Mouse (Mus musculus) megakaryocyte progenitor cell, adult 5-6 weeks (primary cell): ENCODE results near the gene Olfr5. TPM values are rescaled to one million over a fixed set of nuclear protein-coding genes. Genes with fewer than 3 reads are reported as not detected.
"Not testable (repeated sequence)": the region's sequence is repeated elsewhere in the genome, so short reads cannot be mapped to it uniquely, and the experiment has no call there.

ENCODE experiments used
- ATAC-seq: replicated peaks from 2 replicates; pipeline ENCODE4 v1.8.0; 2016; ENCODE audit warnings: mild to moderate bottlenecking, moderate TSS enrichment, inconsistent platforms; ENCODE audit not compliant: poor library complexity
- total RNA-seq, 2 experiments: library from RNA; stranded (forward) in 1 of 2; stranded (reverse) in 1 of 2; fragments of 157-497, 149-512 nt in 1 of 2; fragments of 200-1000 nt in 1 of 2; gene quantifications; 2 replicates each; pipeline versions ENCODE4 v1.2.3 to v1.2.4; 2015 to 2017

Gene Olfr5
- not detected in 2 replicates for total RNA-seq (2015)
- not detected in 2 replicates for total RNA-seq (2017)

GRCm38 (mm10) chr7:6486841-6487240 is at the start of gene Olfr5:
Olfr5 (minus strand) TSS chr7:6486941.
- no peak for ATAC-seq

- ATAC-seq = no peak
Measured at GRCm38 (mm10) chr7:6526141-6526540, 39.4 kb upstream of the Olfr5 start.

- no peak for ATAC-seq
Measured at GRCm38 (mm10) chr7:6525001-6525400, 38.3 kb upstream of the Olfr5 start.

GRCm38 (mm10) chr7:6522850-6523249 is 36.1 kb upstream of the Olfr5 start, which contains the start of gene Olfr1349:
Olfr1349 (minus strand) TSS chr7:6522950.
- no peak for ATAC-seq

GRCm38 (mm10) chr7:6521666-6522065 is 34.9 kb upstream of the Olfr5 start:
- no peak for ATAC-seq

- no peak for ATAC-seq
Measured at GRCm38 (mm10) chr7:6508648-6509047, 21.9 kb upstream of the Olfr5 start, which contains the start of gene Olfr1348. Olfr1348 (minus strand) TSS chr7:6508748.

GRCm38 (mm10) chr7:6499655-6500054 is 12.9 kb upstream of the Olfr5 start, which contains the start of gene Olfr1347:
Olfr1347 (minus strand) TSS chr7:6499755.
- ATAC-seq = no peak

- not testable (repeated sequence) for ATAC-seq
Measured at GRCm38 (mm10) chr7:6477633-6478032, 9.1 kb downstream of the Olfr5 start.

GRCm38 (mm10) chr7:6466951-6467350 is 19.8 kb downstream of the Olfr5 start, which contains the start of gene Olfr1346:
Olfr1346 (plus strand) TSS chr7:6467101.
- ATAC-seq = no peak

GRCm38 (mm10) chr7:6456399-6456798 is 30.3 kb downstream of the Olfr5 start:
- no peak for ATAC-seq

- no peak for ATAC-seq
Measured at GRCm38 (mm10) chr7:6455868-6456267, 30.9 kb downstream of the Olfr5 start, which contains the start of gene Olfr1336. Olfr1336 (plus strand) TSS chr7:6456168.

GRCm38 (mm10) chr7:6447771-6448170 is 39.0 kb downstream of the Olfr5 start:
- no peak for ATAC-seq

- ATAC-seq = no peak
Measured at GRCm38 (mm10) chr7:6441173-6441572, 45.6 kb downstream of the Olfr5 start.

GRCm38 (mm10) chr7:6438388-6438787 is 48.4 kb downstream of the Olfr5 start, which contains the start of gene Olfr1344:
Olfr1344 (plus strand) TSS chr7:6438688.
- ATAC-seq = no peak

GRCm38 (mm10) chr7:6430342-6430741 is 56.4 kb downstream of the Olfr5 start:
- peak; percentile 94 for ATAC-seq

GRCm38 (mm10) chr7:6429381-6429780 is 57.4 kb downstream of the Olfr5 start:
- no peak for ATAC-seq

Other genes starting within 250 kb of the Olfr5 start
- not detected in 2 replicates for gene Epp13, start 234.2 kb downstream of the Olfr5 start, total RNA-seq (2015)
- not detected in 2 replicates for gene Epp13, start 234.2 kb downstream of the Olfr5 start, total RNA-seq (2017)
- gene Zfp667, start 200.4 kb downstream of the Olfr5 start, total RNA-seq (2015) = 1.3 and 3.3 TPM in 2 replicates
- 2.8 and 3.4 TPM in 2 replicates for gene Zfp667, start 200.4 kb downstream of the Olfr5 start, total RNA-seq (2017)
- gene Zfp583, start 155.7 kb downstream of the Olfr5 start, total RNA-seq (2015) = 4.0 TPM in 2 replicates
- gene Zfp583, start 155.7 kb downstream of the Olfr5 start, total RNA-seq (2017) = 2.2 and 3.3 TPM in 2 replicates
- 0.20 TPM in 2 replicates for gene Gm3854, start 143.2 kb downstream of the Olfr5 start, total RNA-seq (2015)
- gene Gm3854, start 143.2 kb downstream of the Olfr5 start, total RNA-seq (2017) = 0.57 and 0.79 TPM in 2 replicates
- gene Zfp78, start 123.7 kb downstream of the Olfr5 start, total RNA-seq (2015) = 2.8 and 4.8 TPM in 2 replicates
- 3.1 and 3.5 TPM in 2 replicates for gene Zfp78, start 123.7 kb downstream of the Olfr5 start, total RNA-seq (2017)
- 1.4 and 2.4 TPM in 2 replicates for gene Zfp28, start 103.6 kb downstream of the Olfr5 start, total RNA-seq (2015)
- 1.5 and 2.2 TPM in 2 replicates for gene Zfp28, start 103.6 kb downstream of the Olfr5 start, total RNA-seq (2017)
- gene Smim17, start 88.2 kb downstream of the Olfr5 start, total RNA-seq (2015) = not detected in 2 replicates
- not detected in 2 replicates for gene Smim17, start 88.2 kb downstream of the Olfr5 start, total RNA-seq (2017)
- gene Gm20715, start 76.7 kb downstream of the Olfr5 start, total RNA-seq (2015) = not detected in 2 replicates
- gene Gm20715, start 76.7 kb downstream of the Olfr5 start, total RNA-seq (2017) = not detected in 2 replicates
- 0.29 TPM in 1 of 2 replicates, not detected in the other for gene Olfr1344, start 48.3 kb downstream of the Olfr5 start, total RNA-seq (2015)
- gene Olfr1344, start 48.3 kb downstream of the Olfr5 start, total RNA-seq (2017) = not detected in 2 replicates
- not detected in 2 replicates for gene Olfr1336, start 30.8 kb downstream of the Olfr5 start, total RNA-seq (2015)
- gene Olfr1336, start 30.8 kb downstream of the Olfr5 start, total RNA-seq (2017) = not detected in 2 replicates
- gene Olfr1346, start 19.8 kb downstream of the Olfr5 start, total RNA-seq (2015) = not detected in 2 replicates
- gene Olfr1346, start 19.8 kb downstream of the Olfr5 start, total RNA-seq (2017) = 0.14 TPM in 1 of 2 replicates, not detected in the other
- not detected in 2 replicates for gene Olfr1347, start 12.8 kb upstream of the Olfr5 start, total RNA-seq (2015)
- gene Olfr1347, start 12.8 kb upstream of the Olfr5 start, total RNA-seq (2017) = not detected in 2 replicates
- not detected in 2 replicates for gene Olfr1348, start 21.8 kb upstream of the Olfr5 start, total RNA-seq (2015)
- gene Olfr1348, start 21.8 kb upstream of the Olfr5 start, total RNA-seq (2017) = not detected in 2 replicates
- not detected in 2 replicates for gene Olfr1349, start 36.0 kb upstream of the Olfr5 start, total RNA-seq (2015)
- gene Olfr1349, start 36.0 kb upstream of the Olfr5 start, total RNA-seq (2017) = not detected in 2 replicates
- not detected in 2 replicates for gene Olfr1350, start 77.9 kb upstream of the Olfr5 start, total RNA-seq (2015)
- gene Olfr1350, start 77.9 kb upstream of the Olfr5 start, total RNA-seq (2017) = not detected in 2 replicates
- not detected in 2 replicates for gene Zim1, start 209.5 kb upstream of the Olfr5 start, total RNA-seq (2015)
- gene Zim1, start 209.5 kb upstream of the Olfr5 start, total RNA-seq (2017) = not detected in 2 replicates
- not detected in 2 replicates for gene Peg3, start 243.5 kb upstream of the Olfr5 start, total RNA-seq (2015)
- gene Peg3, start 243.5 kb upstream of the Olfr5 start, total RNA-seq (2017) = not detected in 2 replicates
- not detected in 2 replicates for gene Usp29, start 243.6 kb upstream of the Olfr5 start, total RNA-seq (2015)
- not detected in 2 replicates for gene Usp29, start 243.6 kb upstream of the Olfr5 start, total RNA-seq (2017)